Mouse (Mus musculus) neural tube, embryonic 10.5 days (tissue): ENCODE measurements around the gene Shf.
"Not testable (repeated sequence)": the region's sequence is repeated elsewhere in the genome, so short reads cannot be mapped to it uniquely, and the experiment has no call there.

ENCODE experiments used
- DNase-seq: peaks from one replicate; pipeline ENCODE4 v3.0.0-alpha.2; 2017; ENCODE audit warnings: low spot score; ENCODE audit errors: extremely low spot score

Shf gene

GRCm38 (mm10) chr2:122368995-122369739 is at the start of gene Shf:
Gene Shf, minus strand, starts transcription at chr2:122369162.
- DNase-seq: peak; percentile 96

DNA sequence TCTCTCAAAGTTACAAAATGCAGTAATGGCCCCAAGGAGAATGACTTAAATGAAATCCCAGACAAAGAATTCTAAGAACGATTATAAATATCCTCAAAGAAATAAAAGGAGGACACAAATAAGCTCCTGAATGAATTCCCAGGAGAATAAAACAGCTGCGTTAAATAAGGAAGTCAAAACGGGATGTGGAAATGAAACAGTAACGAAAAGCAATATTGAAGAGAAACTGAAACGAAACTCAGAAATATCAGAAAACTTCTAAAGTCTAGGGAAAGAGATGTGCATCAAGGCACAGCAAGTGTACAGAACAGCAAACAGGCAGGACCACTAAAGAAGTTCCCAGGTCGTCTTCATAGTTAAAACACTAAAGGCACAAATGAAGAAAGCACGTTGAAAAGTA is 40.0 kb upstream of the Shf start:
- no peak for DNase-seq

GRCm38 (mm10) chr2:122407607-122408006 is 38.6 kb upstream of the Shf start:
- DNase-seq: no peak

DNA sequence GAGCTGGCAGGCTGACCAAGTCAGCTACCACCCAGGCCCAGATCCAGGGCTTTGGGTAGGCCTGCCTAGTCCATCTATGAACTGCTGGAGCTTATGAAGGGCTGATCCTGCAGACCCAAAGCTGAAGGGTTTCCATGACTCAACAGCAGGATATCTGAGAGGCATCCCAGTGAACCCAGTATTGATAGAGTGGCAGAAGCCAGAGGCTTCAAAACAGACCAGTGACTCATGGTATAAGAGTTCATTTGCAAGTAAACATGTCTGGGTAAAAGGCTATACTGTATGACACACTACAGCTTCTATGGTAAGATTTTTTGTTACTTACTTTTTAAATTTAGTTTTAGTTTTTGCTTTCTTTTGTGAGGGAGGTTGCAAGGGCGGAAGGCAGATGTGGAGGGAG is 27.2 kb upstream of the Shf start:
- no peak for DNase-seq

DNA sequence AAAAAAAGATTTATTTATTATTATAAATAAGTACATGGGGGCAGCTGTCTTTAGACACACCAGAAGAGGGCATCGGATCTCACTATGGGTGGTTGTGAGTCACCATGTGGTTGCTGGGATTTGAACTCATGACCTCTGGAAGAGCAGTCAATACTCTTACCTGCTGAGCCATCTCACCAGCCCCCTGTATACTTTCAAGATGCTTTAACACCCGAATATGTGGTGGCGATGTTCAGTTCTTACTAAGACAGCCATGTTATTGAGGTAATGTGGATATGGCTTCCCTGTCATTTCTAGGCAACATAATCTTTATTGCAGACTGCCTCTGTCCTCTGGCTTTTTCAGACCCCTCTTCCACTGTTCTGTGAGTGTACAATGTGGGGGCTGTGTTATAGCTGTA is 18.2 kb upstream of the Shf start:
- not testable (repeated sequence) for DNase-seq

GRCm38 (mm10) chr2:122385095-122385494 is 16.1 kb upstream of the Shf start:
- no peak for DNase-seq

DNA sequence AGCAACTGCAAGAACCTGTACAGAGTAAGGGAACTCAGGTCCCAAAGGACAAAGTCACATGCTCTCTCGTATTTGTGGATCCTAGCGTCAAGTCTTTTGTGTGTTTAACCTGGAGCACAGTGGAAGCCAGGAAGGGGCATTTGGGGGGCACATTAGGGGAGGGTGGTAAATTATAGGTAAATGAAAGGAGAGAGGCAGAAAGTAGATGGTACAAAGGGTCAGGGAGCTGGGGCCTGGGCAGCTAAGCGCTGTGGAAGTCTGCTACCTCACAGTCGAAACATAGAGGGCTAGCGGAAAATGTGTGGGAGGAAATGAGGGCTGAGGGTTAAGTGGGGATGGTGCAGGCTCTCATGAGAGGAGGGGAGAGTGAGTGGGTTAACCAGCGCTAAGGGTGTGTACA is 13.2 kb upstream of the Shf start:
- DNase-seq: no peak

GRCm38 (mm10) chr2:122381329-122382103 is 12.6 kb upstream of the Shf start:
- no peak for DNase-seq

GRCm38 (mm10) chr2:122380768-122381311 is 11.9 kb upstream of the Shf start:
- peak; percentile 63 for DNase-seq

DNA sequence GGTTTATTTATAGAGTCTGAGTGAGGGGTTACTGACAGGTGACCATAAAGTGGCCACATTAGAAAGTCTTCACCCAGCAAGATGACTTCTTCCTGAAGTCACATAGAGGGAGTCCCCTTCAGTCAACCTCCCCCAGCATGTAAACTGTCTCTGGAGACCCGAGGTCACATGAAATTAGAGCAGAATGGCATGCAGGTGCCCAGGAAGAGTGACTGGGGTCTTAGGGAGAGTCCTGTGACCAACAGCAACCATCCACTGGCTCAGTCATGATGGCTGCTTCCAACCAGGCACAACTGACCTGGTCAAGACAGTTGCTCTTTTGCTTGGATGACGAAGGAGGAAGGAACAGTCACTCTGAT is 10.3 kb upstream of the Shf start:
- DNase-seq: no peak

- peak; percentile 38 for DNase-seq
These were observed 9.7 kb upstream of the Shf start for GRCm38 (mm10) chr2:122378421-122379291.

DNA sequence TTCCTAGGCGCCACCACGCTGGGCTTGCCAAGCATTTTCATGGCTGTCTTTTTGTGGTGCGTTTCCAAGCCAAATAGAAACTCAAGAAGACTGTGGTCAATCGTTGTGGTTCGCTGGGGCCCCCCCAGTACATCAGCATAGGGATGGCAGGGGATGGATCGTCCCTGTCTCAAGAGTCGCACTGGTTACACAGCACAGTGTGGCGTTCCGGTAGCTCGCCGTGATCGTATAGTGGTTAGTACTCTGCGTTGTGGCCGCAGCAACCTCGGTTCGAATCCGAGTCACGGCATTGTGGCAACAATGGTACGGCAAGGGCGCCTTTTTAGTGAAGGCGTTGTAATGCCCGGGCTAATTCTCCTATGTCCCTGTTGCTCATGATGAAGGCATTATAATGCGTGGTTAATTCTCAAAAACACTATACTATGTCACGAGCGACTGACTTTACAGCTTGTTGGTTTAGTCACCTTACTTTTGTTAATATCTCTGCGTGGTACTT is 8.8 kb upstream of the Shf start:
- DNase-seq: peak; percentile 88

DNA sequence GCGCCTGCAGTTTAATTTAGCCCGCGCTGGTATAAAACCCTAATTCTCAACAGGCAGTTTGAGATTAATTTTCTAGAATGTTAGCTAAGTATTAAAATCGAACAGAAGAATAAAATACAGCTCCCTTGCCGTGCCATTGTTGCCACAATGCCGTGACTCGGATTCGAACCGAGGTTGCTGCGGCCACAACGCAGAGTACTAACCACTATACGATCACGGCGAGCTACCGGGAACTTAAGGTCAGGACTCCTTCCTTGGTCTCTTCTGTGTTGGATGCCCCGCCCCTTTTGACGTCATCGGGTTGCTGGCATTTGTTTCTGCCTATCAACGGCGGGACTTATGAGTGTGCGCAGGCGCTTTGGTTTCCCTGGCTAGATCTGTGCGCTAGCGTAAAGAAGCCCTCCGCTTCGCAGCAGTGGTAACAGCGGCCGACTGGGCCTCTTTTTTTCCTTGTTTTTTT is 8.3 kb upstream of the Shf start:
- DNase-seq: peak; percentile 99

GRCm38 (mm10) chr2:122376041-122376561 is 7.1 kb upstream of the Shf start:
- DNase-seq: peak; percentile 79

DNA sequence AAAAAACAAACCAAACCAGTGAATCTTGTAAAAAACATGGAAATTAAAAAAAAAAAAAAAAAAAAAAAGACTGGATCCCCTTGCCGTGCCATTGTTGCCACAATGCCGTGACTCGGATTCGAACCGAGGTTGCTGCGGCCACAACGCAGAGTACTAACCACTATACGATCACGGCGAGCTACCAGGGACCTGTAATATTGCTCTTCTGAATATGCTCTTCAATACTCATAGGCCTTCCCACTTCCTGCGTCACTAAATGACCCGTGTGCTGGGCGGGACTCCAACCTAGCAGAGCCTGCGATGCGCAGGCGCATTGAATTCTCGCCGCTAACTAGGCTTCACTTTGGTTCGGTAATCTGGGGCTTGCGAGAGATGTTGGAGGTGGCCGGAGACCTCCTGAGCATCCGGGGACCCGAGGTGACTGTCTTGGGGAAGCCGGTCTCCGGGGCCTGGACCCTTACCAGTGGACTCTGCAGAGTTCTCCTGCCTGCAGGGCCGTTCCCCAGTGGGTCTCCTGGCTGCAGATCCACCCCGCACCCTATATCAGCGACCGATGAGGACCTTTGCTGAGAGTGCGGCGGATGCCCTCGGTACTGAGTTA is 6.5 kb upstream of the Shf start:
- peak; percentile 91 for DNase-seq

GRCm38 (mm10) chr2:122374666-122375331 is 5.8 kb upstream of the Shf start:
- no peak for DNase-seq

GRCm38 (mm10) chr2:122374012-122374411 is 5.0 kb upstream of the Shf start:
- no peak for DNase-seq

DNA sequence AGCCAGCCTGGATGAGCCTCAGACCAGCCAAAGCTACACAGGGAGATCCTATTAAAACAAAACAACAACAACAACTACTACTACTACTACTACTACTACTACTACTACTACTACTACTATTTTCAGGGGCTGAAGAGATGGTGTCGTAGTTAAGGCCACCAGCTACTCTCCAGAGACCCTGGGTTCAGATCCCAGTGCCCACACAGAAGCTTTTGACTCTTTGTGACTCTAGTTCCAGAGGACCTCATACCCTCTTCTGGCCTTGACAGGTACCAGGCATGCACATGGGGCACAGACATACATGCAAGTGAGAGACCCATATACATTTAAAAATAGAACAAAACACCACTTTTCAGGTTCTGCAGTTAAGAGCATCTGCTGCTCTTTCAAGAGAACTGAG is 3.6 kb upstream of the Shf start:
- DNase-seq: no peak

DNA sequence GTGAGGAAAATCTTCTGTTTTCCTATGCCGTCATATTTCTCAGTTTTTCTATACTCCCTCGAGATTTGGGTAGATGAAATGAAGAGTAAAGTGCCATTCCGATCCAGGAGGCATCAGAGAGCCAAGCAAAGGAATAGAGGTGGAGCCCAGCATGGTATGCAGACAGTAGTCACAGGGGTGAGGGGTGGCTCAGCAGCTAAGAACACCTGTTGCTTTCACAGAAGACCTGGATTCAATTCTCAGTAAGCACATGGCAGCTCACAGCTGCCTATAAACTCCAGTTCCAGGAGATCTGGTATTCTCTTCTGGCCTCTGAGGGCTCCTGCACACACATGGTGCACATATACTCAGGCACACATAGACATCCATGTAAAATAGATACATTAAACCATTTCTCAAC is 3.1 kb upstream of the Shf start:
- DNase-seq: no peak

- no peak for DNase-seq
These were observed 1.3 kb upstream of the Shf start for GRCm38 (mm10) chr2:122370101-122370750.
